ENCODE assay signal across 10 mouse cellular contexts in the genomic region with DNA sequence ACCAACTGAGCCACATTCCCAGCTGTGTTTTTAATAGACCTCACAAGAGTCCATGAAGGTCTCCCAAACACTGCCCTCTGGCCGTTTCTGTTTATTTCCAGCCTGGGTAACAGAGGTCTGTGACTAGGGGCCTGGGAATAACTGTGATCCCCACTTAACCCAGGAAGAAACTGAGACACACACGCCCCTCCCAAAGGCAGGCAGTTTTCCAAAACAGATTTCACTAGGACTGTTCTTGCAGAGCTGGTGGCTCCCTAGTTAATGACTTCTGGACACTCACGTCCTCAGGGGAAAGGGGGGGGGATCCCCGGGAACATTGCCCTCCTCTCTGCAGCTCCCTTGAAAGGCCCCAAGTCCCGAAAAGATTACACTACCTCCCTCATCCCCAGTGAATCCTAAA. TPM values are rescaled to one million over a fixed set of nuclear protein-coding genes. Genes with fewer than 3 reads are reported as not detected.
DNase-seq lines count a peak whose midpoint lies in the region; ATAC-seq and TF ChIP-seq lines count a peak whose summit lies in the region.
"Had no signal": no experiment of that assay in that cellular context is flagged by ENCODE, and none has a peak within 500 bp of the region (broad histone marks: within the 10 kb centered on the region; RNA-seq: fewer than 3 reads in every experiment).

No protein-coding gene starts in this region.

- no peaks in the 10 kb centered on the region for H3K36me3 ChIP-seq in lung, embryonic 15.5 days
- no peaks in the 10 kb centered on the region for H3K36me3 ChIP-seq in hindbrain, embryonic 13.5 days
- no peaks in the 10 kb centered on the region for H3K36me3 ChIP-seq in midbrain, embryonic 16.5 days (ENCODE audit: control insufficient read depth, insufficient read depth, low read length)

- peaks cover 20% of the 10 kb centered on the region for H3K27me3 ChIP-seq in lung, embryonic 15.5 days
- no peaks in the 10 kb centered on the region for H3K27me3 ChIP-seq in hindbrain, embryonic 13.5 days
- no peaks in the 10 kb centered on the region for H3K27me3 ChIP-seq in midbrain, embryonic 16.5 days (ENCODE audit: control insufficient read depth, insufficient read depth, low read depth, low read length)

- no peak for TF ChIP-seq POLR2A in lung, adult 2 months (IDR thresholded peaks at IDR 0.05; ENCODE audit: borderline replicate concordance, extremely low read depth, low read depth, low read length)

- 0 out of 2 replicates have a peak overlapping the region, but pooled peaks have one; percentile 48 for H3K27ac ChIP-seq in gastrocnemius, adult 2 months
- H3K27ac ChIP-seq in lung, embryonic 15.5 days = peak overlapping the region; percentile 29; the same call in 1 of the 2 replicates
- H3K27ac ChIP-seq in hindbrain, embryonic 13.5 days = peak overlapping the region; percentile 90
- H3K27ac ChIP-seq in midbrain, embryonic 16.5 days (ENCODE audit: low read length) = peak overlapping the region; percentile 3; the same call in 1 of the 2 replicates

- H3K4me1 ChIP-seq in lung, embryonic 15.5 days = peaks cover 53% of the 10 kb centered on the region
- H3K4me1 ChIP-seq in lung, adult 2 months (ENCODE audit: control insufficient read depth, insufficient read depth, low read length) = no peaks in the 10 kb centered on the region
- peaks cover 87% of the 10 kb centered on the region for H3K4me1 ChIP-seq in hindbrain, embryonic 13.5 days (replicated peaks)
- peaks cover 45% of the 10 kb centered on the region for H3K4me1 ChIP-seq in midbrain, embryonic 16.5 days (ENCODE audit: control insufficient read depth, insufficient read depth, low read length)

- peak; percentile 34; the same call in 1 of the 2 replicates for ATAC-seq in lung, embryonic 15.5 days (ENCODE audit: borderline replicate concordance, extremely low read depth, low FRiP score, low TSS enrichment)
- ATAC-seq in hindbrain, embryonic 13.5 days (ENCODE audit: low FRiP score) = no peak
- no peak for ATAC-seq in midbrain, embryonic 16.5 days

- 21% methylated on average over 5 of the region's 5 CpGs for WGBS in lung, embryonic 15.5 days
- 43% methylated on average over 5 of the region's 5 CpGs for WGBS in lung, adult 2 months
- 21% methylated on average over 5 of the region's 5 CpGs for WGBS in hindbrain, embryonic 13.5 days
- 22% methylated on average over 5 of the region's 5 CpGs for WGBS in midbrain, embryonic 16.5 days

- H3K9ac ChIP-seq in lung, embryonic 15.5 days = no peak overlapping the region
- no peak overlapping the region for H3K9ac ChIP-seq in hindbrain, embryonic 13.5 days
- H3K9ac ChIP-seq in midbrain, embryonic 16.5 days (ENCODE audit: low read depth, low read length) = no peak overlapping the region

- H3K4me3 ChIP-seq in gastrocnemius, adult 2 months = no peak overlapping the region
- no peak overlapping the region for H3K4me3 ChIP-seq in lung, embryonic 15.5 days
- H3K4me3 ChIP-seq in lung, adult 2 months (replicated peaks; ENCODE audit: extremely low read depth, low read depth, low read length) = no peak overlapping the region
- no peak overlapping the region for H3K4me3 ChIP-seq in hindbrain, embryonic 13.5 days
- no peak overlapping the region for H3K4me3 ChIP-seq in midbrain, embryonic 16.5 days (ENCODE audit: low read depth, low read length)

- intact Hi-C loops in gastrocnemius, adult 2 months (cut with DNase I) = no loop called here

- DNase-seq in gastrocnemius, adult 2 months = no peak
- no peak for DNase-seq in gastrocnemius, adult 8-10 months (ENCODE audit: low spot score in 2 of 2)
- no peak for DNase-seq in lung, adult 2 months
- no peak for DNase-seq in layer of hippocampus, adult 11-12 months (ENCODE audit: low spot score)
- no peak for DNase-seq in spleen, postnatal 4 days (ENCODE audit: low spot score in 2 of 2)
- DNase-seq: left cerebral cortex, postnatal 4 days had no signal

- H3K4me2 ChIP-seq in lung, embryonic 15.5 days = no peak overlapping the region
- H3K4me2 ChIP-seq in hindbrain, embryonic 13.5 days = no peak overlapping the region
- no peak overlapping the region for H3K4me2 ChIP-seq in midbrain, embryonic 16.5 days (ENCODE audit: low read length)

- H3K9me3 ChIP-seq in lung, embryonic 15.5 days = no peaks in the 10 kb centered on the region
- no peaks in the 10 kb centered on the region for H3K9me3 ChIP-seq in hindbrain, embryonic 13.5 days
- no peaks in the 10 kb centered on the region for H3K9me3 ChIP-seq in midbrain, embryonic 16.5 days (replicated peaks; ENCODE audit: control insufficient read depth, low read length, poor library complexity, severe bottlenecking)

- no peak for TF ChIP-seq CTCF in gastrocnemius, adult 2 months (IDR thresholded peaks at IDR 0.05)
- no peak for TF ChIP-seq CTCF in lung, adult 2 months (IDR thresholded peaks at IDR 0.05; ENCODE audit: insufficient read depth, low read length)

RNA-seq across cellular contexts. Expression of a gene that starts 12.1 kb away (rescaled TPM):
- 1 to 10 TPM; 3.4 to 6.1 TPM for total RNA-seq in gastrocnemius, adult 2 months (2021)
- total RNA-seq in gastrocnemius, adult 8-10 months (2022) = 1 to 10 TPM; 1.8 to 5.2 (median 3.3) TPM
- 24.9 and 29.7 TPM in 2 replicates for polyA plus RNA-seq in lung, embryonic 15.5 days (2015; fragmentation: Nextera tagmentation; extraction: Ambion mirVana)
- polyA plus RNA-seq in lung, adult 2 months (2012; rRNA removed) = 31.8 and 37.5 TPM in 2 replicates
- polyA plus RNA-seq in hindbrain, embryonic 13.5 days (2015; fragmentation: Nextera tagmentation; extraction: Ambion mirVana) = 109 and 110 TPM in 2 replicates
- 125 and 139 TPM in 2 replicates for polyA plus RNA-seq in midbrain, embryonic 16.5 days (2015; fragmentation: Nextera tagmentation; extraction: Ambion mirVana)
- total RNA-seq: MEL had no signal

Comparison
In these comparisons a context has a peak if more than half of its experiments do, and no peak if none do; other contexts are left out.
1. H3K27ac ChIP-seq: peak in every context shown above with its lines; median percentile 90 in hindbrain, embryonic 13.5 days; 48 in gastrocnemius, adult 2 months; 29 in lung, embryonic 15.5 days; 3 in midbrain, embryonic 16.5 days.